Mouse (Mus musculus) left cerebral cortex, adult 2 months (tissue): ENCODE measurements around the gene Bdnf. TPM values are rescaled to one million over a fixed set of nuclear protein-coding genes. Genes with fewer than 3 reads are reported as not detected.

Source experiments
- DNase-seq, 2 experiments: peaks; one replicate each; pipeline ENCODE4 v3.0.0; 2021 to 2022; ENCODE audit warnings: low spot score in 2 of 2, mixed read lengths in 1 of 2; ENCODE audit errors: extremely low spot score in 1 of 2
- H3K27ac ChIP-seq: fragments of 200-600 bp; 2 replicates; pipeline ENCODE4 v1.8.1; 2022
- H3K4me3 ChIP-seq: fragments of 200-600 bp; 2 replicates; pipeline ENCODE4 v1.8.1; 2022
- CTCF ChIP-seq: fragments of 200-600 bp; IDR thresholded peaks from 2 replicates; pipeline ENCODE4 v1.8.1; 2022; ENCODE audit warnings: antibody characterized with exemption, mild to moderate bottlenecking, moderate library complexity
- intact Hi-C: fragments of 180-260 bp; cut with DNase I; formaldehyde crosslinking; loops from one replicate; pipeline ENCODE4 v1.15.1; 2025
- long read RNA-seq, 2 experiments: library from polyadenylated mRNA; stranded (forward); transcript quantifications; one replicate each; pipeline ENCODE4 v2.0.0; 2021; ENCODE audit warnings: borderline mapping rate in 2 of 2
- total RNA-seq, 2 experiments: library from RNA; stranded (reverse); gene quantifications; 2 replicates each; pipeline ENCODE4 v1.2.3; 2021

Gene Bdnf
- total RNA-seq: 10 to 100 TPM; 35.5 to 39.3 TPM
- long read RNA-seq, experiment 1, full-length matches to known transcripts: 30 of 33 reads
- long read RNA-seq, experiment 1, partial matches to known transcripts: 2 of 33 reads
- long read RNA-seq, experiment 1, other reads (novel, unspliced or antisense): 1 of 33 reads
- long read RNA-seq, experiment 2, full-length matches to known transcripts: 12 of 16 reads
- long read RNA-seq, experiment 2, partial matches to known transcripts: 0 of 16 reads
- long read RNA-seq, experiment 2, other reads (novel, unspliced or antisense): 4 of 16 reads

DNA sequence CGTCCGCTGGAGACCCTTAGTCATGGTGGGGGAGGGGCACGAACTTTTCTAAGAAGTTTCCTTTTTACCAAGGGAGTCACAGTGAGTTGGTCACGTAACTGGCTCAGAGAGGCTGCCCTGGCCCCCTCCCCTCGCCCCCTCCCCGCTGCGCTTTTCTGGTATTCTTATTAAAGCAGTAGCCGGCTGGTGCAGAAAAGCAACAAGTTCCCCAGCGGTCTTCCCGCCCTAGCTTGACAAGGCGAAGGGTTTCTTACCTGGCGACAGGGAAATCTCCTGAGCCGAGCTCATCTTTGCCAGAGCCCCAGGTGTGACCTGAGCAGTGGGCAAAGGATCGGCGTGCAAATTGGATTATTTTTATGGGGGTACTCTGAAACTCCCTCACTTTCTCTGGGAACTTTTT is at the start of gene Bdnf:
Gene Bdnf (plus strand): TSS at position 169 of the 400 bp plus-strand sequence.
- intact Hi-C loops: no loop called here
- Histone ChIP-seq H3K4me3 (peak within 1 kb of the TSS; percentile 61), H3K27ac (no peak within 1 kb of the TSS)
- TF ChIP-seq CTCF: no peak
- DNase-seq: peak in 1 of 2 experiments; percentile 12

GRCm38 (mm10) chr2:109626864-109627263 is 47.6 kb upstream of the Bdnf start:
- no peak for DNase-seq
- TF ChIP-seq CTCF: no peak
- Histone ChIP-seq H3K4me3 (no peak overlapping the region), H3K27ac (no peak overlapping the region)
- intact Hi-C loops: no loop called here

DNA sequence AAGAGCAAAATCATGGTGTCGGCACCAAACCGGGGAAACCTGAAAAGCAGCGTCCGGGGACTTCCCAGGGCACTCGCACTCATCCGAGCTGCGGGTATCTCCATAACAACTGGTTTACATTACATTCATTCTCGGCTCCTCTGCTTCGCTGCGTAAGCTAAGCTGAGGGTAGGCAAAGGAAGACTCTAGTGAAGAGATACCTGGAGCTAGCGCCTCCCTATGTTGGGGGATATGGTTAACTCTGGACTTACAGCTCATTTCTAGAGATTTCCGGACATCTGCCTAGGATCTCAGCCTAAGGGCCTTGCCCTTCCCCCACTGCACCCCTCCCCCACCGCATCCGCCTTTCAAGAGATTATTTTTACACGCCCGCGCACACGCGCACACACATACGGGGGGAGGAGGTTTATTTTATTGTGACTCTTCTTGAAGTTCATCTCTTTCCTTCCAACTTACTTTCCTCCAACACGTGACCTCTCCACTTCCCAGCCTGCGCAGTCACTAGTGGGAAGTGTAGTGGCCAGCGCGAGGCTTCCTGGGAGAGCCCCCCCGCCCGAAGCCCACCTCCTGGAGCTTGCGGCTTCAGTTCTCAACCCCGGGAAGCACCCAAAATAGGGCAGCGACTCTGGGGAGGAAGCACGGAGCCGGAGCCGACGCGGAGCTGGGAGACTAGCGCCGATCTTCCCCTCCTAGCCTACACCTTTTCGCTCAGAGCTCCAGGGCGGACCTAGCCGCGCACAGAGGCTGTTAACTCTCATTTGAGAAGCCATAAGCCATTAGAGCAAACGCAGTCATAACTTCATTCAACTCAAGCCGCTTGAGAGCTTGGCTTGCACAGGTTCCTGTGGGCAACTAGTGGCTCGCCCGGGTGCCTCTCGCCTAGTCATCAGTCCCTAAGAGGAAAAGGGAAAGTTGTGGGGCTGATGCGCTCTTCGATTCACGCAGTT is 718 bp upstream of the Bdnf start:
- no peak overlapping the region for H3K27ac ChIP-seq
- H3K4me3 ChIP-seq: peak overlapping the region; percentile 45
- TF ChIP-seq CTCF: no peak; the same call in 1 of the 2 replicates
- intact Hi-C loops: no loop called here
- peak; percentile 17 to 35 for DNase-seq

DNA sequence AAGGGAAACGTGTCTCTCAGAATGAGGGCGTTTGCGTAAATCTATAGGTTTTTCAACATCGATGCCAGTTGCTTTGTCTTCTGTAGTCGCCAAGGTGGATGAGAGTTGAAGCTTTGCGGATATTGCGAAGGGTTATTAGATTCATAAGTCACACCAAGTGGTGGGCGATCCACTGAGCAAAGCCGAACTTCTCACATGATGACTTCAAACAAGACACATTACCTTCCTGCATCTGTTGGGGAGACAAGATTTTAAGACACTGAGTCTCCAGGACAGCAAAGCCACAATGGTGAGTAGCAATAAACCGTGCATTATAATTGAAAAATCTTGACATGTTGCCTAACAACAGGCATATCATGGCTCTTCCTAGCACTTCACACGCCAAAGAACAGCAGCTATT is 551 bp downstream of the Bdnf start:
- peak overlapping the region; percentile 61 for H3K4me3 ChIP-seq
- DNase-seq: no peak
- H3K27ac ChIP-seq: no peak overlapping the region
- no peak for TF ChIP-seq CTCF
- intact Hi-C loops: loop anchor here (5.0 kb wide), 6 partner anchors 398 to 1708 kb away; no protein-coding TSS in a partner anchor

DNA sequence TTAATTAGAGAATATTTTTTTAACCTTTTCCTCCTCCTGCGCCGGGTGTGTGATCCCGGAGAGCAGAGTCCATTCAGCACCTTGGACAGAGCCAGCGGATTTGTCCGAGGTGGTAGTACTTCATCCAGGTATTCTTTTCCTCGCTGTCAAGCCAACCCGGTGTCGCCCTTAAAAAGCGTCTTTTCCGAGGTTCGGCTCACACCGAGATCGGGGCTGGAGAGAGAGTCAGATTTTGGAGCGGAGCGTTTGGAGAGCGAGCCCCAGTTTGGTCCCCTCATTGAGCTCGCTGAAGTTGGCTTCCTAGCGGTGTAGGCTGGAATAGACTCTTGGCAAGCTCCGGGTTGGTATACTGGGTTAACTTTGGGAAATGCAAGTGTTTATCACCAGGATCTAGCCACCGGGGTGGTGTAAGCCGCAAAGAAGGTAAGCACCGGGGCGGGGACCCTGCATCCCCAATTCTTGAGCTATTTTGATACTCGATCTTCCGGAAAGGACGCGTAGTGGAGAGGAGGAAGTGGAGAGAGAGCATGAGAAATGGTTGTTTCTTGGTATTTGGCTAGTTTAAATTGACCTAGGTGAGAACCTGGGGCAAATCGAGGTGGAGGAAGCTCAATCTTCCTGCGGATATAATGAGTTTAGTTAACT is 1.6 kb downstream of the Bdnf start:
- Histone ChIP-seq H3K4me3 (peak overlapping the region; percentile 61), H3K27ac (peak overlapping the region; percentile 47)
- TF ChIP-seq CTCF: peak; percentile 46
- intact Hi-C loops: loop anchor here (5.0 kb wide), 6 partner anchors 399 to 1709 kb away; no protein-coding TSS in a partner anchor
- peak; percentile 26 to 32 for DNase-seq

- no peak for DNase-seq
- peak overlapping the region; percentile 61 for H3K4me3 ChIP-seq
- no peak for TF ChIP-seq CTCF
- intact Hi-C loops: loop anchor here (5.0 kb wide), 6 partner anchors 399 to 1709 kb away; no protein-coding TSS in a partner anchor
- peak overlapping the region; percentile 47 for H3K27ac ChIP-seq
Observed at GRCm38 (mm10) chr2:109676618-109676974, 2.1 kb downstream of the Bdnf start.

DNA sequence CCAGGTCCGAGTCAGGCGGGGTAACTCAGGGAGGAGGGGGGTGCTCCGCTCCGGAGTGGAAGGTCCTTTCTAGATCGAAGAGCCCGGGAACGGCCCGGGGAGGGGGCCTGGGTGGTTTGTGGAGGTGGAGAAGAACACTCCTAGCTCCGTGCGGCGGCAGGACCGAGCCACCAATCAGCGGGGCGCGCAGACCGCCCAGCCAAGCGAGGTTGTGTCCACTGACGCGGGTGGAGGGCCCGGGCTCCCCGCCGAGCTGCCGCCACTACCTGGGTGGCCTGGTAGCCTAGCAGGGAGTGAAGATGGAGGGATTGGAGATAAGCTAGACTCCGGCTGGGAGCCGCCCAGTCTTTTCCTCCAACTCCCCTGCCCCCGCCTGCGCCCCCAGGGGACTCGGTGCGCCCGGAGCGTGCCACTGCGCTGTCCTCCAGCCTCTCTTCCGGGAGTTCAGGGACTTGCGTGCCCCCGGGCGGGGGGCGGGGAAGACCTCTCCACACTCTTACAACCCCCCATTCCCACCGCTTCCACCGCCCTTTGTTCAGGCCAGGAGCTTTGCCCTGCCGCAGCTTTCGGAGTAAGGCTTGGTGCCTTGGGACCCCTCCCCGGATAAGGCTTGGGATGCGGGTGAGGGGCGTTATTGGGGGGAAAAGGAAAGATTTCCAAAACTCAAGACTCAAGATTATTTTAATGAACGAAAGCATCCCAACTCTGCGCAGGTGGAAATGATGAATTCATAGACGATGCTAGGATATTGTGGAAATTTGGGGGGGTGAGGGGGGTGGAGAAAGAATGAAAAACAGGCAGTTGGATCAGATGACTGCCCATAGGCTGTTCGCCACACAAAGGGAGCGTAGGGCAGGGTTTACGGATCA is 3.0 kb downstream of the Bdnf start:
- TF ChIP-seq CTCF: no peak
- DNase-seq: peak; percentile 50 to 68
- H3K4me3 ChIP-seq: peak overlapping the region; percentile 61
- H3K27ac ChIP-seq: peak overlapping the region; percentile 90
- intact Hi-C loops: loop anchor here (1.0 to 5.0 kb wide), 9 partner anchors 15 to 1710 kb away; no protein-coding TSS in a partner anchor

- Histone ChIP-seq H3K27ac (peak overlapping the region; percentile 79), H3K4me3 (peak overlapping the region; percentile 61)
- peak; percentile 78 to 82 for DNase-seq
- TF ChIP-seq CTCF: no peak; the same call in 1 of the 2 replicates
- intact Hi-C loops: loop anchor here (1.0 to 5.0 kb wide), 9 partner anchors 14 to 1711 kb away; no protein-coding TSS in a partner anchor
Observed at GRCm38 (mm10) chr2:109678090-109678409, 3.5 kb downstream of the Bdnf start.

- no peak for DNase-seq
- TF ChIP-seq CTCF: no peak
- intact Hi-C loops: loop anchor here (1.0 to 5.0 kb wide), 9 partner anchors 14 to 1711 kb away; no protein-coding TSS in a partner anchor
- H3K27ac ChIP-seq: peak overlapping the region; percentile 79
- peak overlapping the region; percentile 61 for H3K4me3 ChIP-seq
Observed at GRCm38 (mm10) chr2:109678454-109678853, 4.0 kb downstream of the Bdnf start.

GRCm38 (mm10) chr2:109679446-109679845 is 4.9 kb downstream of the Bdnf start:
- intact Hi-C loops: loop anchor here (2.0 to 5.0 kb wide), 7 partner anchors 402 to 1712 kb away; no protein-coding TSS in a partner anchor
- Histone ChIP-seq H3K27ac (no peak overlapping the region), H3K4me3 (no peak overlapping the region)
- DNase-seq: no peak
- TF ChIP-seq CTCF: no peak; the same call in 1 of the 2 replicates
